Mouse (Mus musculus) CD4-positive helper T cell, adult 2 months (primary cell): ENCODE data around the gene Nudt8.
"Not testable (repeated sequence)": the region's sequence is repeated elsewhere in the genome, so short reads cannot be mapped to it uniquely, and the experiment has no call there.

Source experiments
- DNase-seq: peaks from one replicate; pipeline ENCODE4 v3.0.0-alpha.2; 2012; ENCODE audit warnings: low read depth, missing footprints, low spot score

The Nudt8 gene

DNA sequence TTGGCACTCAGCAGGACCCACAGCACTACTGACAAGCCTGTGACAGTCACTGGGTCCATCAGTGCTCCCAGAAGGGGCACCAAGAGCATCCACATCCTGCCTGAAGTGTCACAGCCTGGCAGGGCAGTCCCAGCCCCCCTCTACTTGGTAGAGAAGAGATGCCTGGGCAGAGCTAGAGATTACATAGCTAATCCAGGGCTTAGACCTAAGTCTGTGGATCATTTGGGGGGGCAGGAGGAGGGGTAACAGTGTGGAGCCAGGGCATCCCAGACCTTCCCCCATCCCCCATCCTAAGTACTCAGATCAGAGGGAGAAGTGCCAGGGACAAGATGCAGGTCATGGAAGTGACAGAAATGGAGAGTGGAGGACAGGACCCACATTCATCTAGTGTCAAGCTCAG, 14.4 kb downstream of the Nudt8 start:
- DNase-seq: no peak

DNA sequence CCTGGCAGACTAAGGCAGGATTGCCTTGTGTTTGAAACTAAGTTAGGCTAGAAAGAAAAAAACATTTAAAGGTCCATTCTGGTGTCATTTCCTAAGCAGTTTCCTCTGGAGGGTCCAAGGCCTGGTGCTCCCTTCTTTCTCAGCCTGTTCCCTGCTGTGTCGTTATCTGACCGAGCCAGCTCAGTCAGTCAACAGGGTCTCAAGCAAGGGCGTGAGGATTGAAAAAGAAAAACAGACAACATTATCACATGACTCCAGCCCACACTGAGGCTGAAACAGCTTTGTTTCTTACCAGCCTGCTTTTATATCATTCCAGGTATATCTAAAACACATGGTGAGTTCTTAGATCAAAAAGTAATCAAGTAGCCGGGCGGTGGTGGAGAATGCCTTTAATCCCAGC, 15.3 kb downstream of the Nudt8 start:
- DNase-seq: no peak

DNA sequence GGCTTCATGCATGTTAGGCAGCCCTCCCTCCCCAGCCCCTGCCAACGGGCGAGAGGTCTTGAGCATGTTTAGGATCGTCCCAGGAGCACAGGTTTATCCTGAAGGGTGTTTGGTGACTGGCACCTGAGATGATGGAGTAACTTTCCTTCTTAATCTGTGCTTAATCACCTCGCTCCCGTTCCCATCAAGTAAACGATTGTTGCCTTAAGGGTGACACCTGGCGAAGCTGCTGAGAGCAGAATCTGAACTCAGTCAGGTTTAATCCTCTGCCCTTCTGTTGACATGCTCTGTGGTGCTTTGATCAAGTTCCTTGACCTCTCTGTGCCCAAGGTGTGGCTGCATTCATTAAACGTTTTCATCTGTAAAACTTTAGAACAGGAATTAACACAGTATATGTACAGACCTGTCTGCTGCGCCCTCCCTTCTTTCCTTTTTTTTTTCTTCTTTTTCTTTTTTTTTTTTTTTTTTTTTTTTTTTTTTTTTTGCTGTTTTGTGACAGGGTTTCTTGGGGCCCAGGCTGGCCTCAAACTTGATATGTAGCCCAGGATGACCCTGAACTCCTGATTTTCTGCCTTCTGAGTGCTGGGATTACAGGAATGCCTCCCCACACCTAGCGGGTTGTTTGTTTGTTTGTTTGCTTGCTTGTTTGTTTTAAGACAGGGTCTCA, 17.7 kb downstream of the Nudt8 start:
- DNase-seq: no peak

DNA sequence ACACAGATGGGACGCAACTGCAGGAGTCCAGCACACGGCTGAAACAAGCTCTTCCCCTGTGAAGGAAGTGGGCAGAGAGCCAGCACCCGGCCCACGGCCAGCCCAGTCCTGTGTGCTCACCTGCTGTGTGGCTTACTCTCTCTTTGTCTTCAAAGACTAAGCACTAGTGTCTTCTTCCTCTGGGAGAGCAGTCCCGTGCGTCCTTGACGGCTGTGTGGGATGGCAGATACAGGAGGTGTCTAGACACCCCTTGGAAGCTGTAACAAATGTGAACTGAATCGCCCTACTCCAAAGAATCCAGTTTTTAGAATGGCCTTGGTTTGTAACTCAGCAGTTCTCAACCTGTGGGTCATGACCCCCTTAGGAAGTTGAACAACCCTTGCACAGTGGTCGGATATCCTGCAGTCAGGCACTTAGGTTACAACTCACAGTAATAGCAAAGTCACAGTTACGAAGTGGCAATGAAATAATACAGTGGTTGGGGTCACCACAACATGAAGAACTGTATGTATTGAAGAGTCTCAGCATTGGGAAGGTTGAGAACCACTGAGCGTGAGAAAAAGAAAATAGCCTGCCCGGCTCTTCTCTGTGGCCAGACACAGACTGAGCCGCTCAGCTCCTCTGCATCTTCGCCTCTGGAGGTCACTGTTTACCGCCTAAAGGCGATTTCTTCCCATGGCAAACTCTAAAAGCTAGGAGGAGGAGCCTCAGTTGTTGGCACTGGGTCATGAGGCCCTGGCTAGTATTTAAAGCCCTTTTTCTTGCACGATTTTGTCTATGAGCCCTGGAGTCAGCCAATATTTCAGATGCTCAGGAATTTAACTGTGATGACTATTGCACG, 18.6 kb downstream of the Nudt8 start:
- DNase-seq: peak; percentile 77

DNA sequence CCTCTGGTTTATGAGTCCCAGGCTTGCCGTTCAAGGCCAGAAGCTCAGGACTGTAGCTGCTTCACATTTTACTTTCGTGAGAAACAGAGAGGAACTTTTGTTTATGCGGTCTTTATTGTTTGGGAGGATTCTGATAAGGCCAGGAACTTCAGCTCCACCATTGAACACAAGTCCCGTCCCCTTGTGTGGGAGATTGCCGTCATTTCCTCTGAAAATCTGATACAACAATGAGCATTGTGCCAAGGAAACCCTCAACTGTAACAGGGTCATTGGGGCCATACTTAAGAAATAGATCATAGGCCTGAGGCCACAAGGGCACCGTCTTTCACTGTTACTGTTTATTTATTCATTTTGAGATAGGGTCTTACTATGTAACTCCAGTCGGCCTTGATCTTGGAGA, 22.8 kb downstream of the Nudt8 start:
- DNase-seq: no peak

DNA sequence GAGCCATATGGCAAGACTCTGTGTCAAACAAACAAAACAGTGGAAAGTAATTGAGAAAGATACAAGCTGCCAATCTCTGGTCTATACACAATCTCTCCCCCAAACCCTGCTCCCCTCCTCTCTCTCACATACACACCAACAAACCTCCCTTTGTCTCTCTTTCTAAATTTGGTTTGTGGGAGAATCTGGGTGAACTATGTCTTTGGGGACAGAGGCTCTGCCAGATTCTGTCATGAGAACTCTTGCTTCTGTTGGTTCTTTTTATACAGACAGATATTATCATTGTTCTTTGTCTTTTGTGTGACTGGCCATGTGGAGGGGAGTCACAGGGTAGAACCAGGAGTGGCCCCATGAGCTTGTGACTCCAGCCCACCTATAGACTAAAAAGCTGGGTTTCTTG, 27.2 kb downstream of the Nudt8 start:
- no peak for DNase-seq

DNA sequence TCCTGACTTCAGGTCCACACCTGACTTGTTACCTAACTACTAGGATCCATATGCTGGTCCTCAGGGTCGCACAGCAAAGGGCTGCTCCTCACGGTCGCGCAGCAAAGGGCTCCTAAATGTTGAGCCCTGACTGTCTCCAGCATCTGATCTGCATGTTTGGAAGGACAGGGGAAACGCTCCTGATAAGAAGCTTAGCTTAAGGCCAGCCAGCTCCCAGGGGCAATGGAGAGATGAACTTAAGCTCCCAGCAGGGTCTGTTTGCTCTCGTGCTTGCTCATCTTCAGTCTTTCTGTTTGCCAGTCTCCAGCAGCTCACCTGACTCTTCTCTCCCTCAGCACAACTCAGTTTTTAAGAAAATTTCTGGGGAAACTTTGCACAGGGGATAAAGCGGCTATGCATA, 32.3 kb downstream of the Nudt8 start:
- no peak for DNase-seq

DNA sequence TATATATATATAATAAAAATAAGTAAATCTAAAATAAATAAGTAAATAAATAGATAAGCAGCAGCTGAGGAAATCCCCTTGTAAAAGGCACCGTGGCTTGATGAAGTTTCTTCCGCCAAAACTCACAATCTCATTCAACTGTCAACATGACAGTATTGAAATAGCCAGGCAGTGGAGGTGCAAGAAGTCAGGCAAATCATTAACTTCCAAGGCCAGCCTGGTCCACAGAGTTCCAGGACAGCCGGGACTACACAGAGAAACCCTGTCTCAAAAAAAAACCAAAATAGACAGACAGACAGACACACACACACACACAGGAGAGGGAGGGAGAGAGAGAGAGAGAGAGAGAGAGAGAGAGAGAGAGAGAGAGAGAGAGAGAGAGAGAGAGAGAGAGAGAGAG, 32.9 kb downstream of the Nudt8 start:
- DNase-seq: no peak

DNA sequence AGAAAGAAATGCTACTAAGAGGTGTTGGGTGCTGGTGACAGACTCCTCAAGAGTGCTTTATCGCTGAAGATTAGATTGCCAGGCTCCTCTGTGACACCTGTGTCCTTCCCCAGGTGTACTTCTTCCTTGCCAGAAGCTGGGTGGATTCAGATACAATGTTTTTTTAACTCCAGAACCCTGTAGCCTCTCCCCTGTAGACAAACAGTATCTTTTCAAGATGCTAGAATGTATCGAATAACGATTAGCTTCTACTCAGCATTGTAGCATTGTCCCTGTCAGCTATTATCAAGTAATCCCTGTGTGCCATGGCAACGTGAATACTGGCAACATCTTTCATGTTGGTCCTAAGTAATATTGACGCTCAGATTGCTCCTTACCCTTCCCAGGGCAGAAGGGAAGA, 33.4 kb downstream of the Nudt8 start:
- DNase-seq: no peak

DNA sequence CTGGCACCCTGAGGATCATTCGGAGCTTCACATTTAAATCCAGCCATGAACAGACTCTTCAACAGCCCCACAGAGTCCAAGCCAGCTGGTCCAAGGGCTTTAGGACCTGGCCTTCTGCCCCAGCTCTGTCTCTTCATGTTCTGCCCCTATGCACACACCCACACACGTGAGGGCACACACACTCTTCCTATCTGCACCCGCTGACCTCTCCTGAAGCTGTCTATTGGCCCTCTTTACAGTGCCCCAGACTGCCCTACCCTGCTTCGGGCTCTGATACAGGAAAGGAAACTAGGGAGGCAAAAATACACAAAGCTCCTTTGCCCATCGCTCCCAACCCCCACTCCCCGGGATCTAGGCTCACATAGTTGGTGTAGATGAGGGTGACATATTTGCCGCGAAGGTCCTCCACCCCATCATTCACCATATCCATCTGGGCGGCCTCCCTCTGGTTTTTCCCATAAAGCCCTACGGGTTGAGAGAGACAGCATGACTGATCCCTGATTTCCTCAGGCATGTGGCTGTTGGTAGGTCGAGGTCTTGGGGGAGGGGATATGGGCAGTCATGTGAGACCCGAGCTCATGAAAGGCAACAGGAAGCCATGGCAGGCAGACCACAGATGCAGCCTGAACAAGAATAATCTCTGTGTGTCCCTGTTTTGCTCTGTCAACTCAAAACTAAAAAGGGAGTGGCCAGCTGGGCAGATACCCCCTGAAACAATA, 36.1 kb downstream of the Nudt8 start:
- DNase-seq: no peak

DNA sequence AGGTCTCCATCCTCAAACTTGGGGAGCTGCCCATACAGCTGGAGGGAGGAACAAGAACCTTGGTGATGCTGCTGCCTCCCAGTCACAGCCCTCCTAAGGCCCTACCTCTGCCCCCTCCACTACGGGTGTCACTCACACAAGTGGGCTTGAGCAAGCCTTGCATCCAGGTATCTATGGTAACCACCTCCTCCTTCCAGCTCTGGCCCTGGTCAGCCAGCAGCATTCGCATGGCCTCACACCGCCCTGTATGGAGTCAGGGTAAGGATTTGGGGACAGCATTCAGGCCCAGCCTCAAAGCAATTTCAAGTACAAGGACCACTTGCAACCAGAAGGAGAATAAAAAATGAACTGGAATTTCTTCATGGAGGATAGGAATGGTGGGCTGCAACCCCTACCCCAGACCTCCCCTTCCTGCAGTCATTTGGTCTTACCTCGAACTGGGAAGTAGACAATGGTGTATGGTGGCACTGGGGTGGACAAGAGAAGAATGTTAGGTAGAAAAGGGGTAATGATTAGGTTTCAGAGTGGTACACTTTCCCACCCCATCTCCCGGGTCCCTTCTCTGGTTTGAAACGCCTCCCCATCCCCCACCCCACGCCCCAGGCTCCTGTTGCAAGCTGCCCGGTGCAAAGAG, 36.9 kb downstream of the Nudt8 start:
- not testable (repeated sequence) for DNase-seq

DNA sequence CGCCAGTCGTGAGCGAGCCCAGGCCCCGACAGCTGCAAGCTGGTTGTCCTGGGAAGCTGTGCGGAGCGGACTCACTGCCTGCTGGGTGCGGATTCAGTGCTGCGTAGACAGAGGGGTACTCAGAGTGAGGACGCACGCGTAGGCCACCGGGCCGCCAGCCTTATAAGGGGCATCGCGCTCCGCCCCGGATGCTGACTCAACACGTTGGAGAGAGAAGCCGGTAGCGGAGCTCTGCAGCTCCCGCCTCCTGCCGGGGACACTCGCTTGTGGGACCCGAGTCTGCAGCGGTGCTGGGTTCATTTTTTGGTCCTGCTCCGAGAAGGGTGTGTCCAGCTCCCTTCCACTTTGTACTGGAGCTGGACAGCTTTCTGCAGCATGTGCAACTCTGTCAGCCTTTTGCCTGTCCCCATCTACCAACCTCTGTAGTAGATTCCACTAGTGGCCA, 37.4 kb downstream of the Nudt8 start, which contains the start of gene Gstp1:
Gstp1 (minus strand) TSS at position 198 of the 445 bp plus-strand sequence.
- DNase-seq: peak; percentile 88

DNA sequence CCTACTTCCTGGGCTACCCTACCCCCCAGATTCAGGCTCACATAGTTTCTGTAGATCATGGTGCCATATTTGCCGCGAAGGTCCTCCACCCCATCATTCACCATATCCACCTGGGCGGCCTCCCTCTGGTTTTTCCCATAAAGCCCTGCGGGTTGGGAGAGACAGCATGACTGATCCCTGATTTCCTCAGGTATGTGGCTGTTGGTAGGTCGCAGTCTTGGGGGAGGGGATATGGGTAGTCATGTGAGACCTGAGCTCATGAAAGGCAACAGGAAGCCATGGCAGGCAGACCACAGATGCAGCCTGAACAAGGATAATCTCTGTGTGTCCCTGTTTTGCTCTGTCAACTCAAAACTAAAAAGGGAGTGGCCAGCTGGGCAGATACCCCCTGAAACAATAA, 40.6 kb downstream of the Nudt8 start:
- DNase-seq: not testable (repeated sequence)

DNA sequence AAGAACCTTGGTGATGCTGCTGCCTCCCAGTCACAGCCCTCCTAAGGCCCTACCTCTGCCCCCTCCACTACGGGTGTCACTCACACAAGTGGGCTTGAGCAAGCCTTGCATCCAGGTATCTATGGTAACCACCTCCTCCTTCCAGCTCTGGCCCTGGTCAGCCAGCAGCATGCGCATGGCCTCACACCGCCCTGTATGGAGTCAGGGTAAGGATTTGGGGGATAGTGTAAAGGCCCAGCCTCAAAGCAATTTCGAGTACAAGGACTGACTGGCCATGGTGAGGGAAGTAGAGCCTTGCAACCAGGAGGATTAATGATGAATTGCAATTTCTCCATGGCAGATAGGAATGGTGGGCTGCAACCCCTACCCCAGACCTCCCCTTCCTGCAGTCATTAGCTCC, 41.1 kb downstream of the Nudt8 start:
- not testable (repeated sequence) for DNase-seq

DNA sequence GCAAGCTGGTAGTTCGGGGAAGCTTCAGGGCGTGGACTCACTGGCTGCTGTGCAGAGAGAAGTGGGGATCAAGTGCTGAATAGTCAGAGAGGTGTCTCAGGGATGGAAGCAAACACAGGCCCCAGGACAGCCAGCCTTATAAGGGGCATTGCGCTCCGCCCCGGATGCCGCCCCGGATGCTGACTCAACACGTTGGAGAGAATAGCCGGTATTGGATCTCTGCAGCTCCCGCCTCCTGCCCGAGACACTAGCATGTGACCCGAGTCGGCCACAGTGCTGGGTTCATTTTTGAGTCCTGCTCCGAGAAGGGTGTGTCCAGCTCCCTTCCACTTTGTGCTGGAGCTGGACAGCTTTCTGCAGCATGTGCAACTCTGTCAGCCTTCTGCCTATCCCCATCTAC, 41.7 kb downstream of the Nudt8 start:
- DNase-seq: no peak

DNA sequence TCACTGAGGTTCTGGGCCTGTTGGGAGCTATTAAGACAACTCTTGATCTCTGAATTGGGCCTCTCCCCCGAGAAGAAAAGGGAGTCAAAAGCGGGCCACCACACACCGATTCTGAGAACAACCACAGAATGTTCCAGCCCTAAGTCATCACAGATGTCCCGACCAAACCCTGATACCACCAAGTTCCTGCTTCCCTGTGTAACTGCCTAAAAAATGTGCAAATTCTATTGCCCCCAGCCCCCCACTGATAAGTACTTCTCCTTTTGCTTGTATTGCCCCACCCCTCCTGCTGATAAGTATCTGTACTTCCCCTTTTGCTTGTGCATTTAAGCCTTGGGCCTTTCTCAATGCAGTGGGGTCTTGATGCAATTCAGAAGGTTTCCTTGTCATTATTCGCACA, 43.7 kb downstream of the Nudt8 start:
- DNase-seq: not testable (repeated sequence)

DNA sequence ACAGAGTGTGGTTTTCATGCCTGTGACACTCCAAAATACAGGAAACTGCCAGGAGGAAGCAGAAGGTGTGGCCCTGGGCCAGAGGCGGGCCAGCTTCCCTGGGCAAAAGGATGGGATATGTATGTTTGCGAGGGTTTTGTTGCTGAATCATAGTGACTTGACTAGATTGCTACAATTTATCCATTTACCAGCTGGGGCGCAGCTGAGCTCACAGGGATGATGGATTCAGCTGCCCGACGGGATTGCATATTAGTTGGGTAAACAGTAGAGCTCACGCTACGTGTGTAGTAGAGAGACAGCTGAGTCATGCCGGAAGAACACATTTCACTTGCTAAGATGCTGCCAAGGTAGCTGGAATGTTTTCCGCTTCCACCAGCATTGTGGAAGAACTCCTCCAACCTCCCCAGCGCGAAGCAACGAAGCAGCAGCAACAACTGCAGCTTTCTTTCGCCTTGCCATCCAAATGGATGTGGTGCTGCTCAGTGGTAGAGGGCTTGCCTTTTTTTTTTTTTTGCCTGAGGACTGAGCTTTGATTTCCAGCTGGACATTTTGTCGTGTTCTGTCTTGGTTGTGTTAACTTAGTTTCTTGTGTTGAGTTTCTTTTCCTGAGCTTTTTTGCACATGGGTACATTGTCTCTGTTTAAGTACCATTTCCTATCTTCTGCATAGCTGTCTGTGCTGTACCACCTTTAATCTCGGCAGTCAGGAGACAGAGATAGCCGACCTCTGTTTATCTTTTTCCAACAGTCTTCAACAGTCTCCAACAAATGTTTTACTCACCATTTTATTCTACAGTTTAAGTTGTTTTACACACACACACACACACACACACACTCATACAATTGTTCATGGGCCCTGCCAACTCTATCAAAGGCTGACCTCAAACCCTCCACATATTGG, 45.8 kb downstream of the Nudt8 start, which contains the start of gene Gstp2:
Gstp2 (minus strand) TSS at position 58 of the 900 bp plus-strand sequence.
- no peak for DNase-seq

DNA sequence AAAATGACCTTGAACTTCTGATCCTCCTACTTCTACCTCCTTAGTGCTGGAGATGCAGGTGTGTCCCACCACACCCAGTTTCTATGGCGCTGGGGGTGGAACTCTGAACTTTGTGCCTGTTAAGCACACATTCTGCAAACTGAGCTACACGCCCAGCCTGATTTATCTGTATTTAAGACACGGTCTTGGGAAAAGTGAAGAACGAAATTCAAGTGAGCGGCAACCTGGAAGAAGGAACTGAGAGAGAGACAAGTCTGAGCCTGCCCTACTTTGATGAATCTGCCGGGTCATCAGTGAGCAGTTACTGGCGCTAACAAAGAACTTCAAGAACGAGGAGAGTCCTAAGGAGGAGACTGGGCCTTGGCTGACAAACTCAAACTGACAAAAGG, 46.5 kb downstream of the Nudt8 start:
- DNase-seq: no peak

DNA sequence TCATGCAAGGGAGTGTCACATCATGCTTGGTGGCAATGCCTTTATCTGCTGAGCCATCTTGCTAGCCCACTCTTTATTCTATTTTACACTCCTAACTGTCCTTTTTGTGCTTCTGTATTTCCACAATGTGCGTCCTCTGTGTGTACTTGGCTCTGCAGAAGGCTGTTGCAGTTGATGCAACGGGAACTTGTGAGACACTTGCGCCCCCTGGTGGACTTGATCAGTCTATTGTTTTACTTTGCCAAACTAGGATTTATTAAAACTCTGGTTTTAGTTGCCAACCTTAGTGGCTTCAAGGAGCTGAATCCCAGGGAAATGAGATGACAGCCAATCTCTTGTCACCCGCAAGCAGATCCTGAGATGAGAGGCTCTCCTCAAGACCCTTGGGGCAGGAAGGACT, 47.5 kb downstream of the Nudt8 start:
- DNase-seq: peak; percentile 84

DNA sequence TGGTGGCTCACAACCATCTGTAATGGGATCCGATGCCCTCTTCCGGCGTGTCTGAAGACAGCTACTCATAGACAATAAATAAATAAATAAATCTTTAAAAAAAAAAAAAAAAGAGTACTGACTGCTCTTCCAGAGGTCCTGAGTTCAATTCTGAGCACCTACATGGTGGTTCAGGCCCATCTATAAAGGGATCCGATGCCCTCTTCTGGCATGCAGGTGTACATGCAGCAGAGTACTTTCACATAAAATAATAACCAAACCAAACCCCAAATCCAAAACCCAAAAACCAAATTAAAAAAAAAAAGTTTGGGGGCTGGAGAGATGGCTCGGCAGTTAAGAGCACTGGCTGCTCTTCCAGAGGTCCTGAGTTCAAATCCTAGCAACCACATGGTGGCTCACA, 48.7 kb downstream of the Nudt8 start:
- not testable (repeated sequence) for DNase-seq

DNA sequence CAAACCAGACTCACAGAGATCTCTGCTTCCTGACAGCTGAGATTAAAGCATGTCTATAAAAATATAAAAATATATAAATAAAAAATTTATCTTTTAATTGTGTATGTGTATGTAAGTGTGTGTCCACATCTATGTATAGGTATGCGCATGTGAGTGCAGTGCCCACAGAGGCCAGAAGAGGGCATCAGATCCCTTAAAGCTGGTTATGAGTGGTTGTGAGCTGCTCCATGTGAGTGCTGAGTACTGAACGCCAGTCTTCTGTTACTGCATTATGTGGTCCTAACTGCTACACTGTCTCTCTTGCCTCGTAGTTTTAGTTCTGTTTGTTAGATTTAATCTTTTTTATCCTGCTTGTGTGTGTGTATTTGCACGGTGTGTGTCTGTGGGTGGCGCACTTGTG, 50.6 kb downstream of the Nudt8 start:
- DNase-seq: no peak
